Mouse (Mus musculus): ENCODE data around the gene Crip1. TPM values are rescaled to one million over a fixed set of nuclear protein-coding genes. Genes with fewer than 3 reads are reported as not detected.

Crip1 gene
- total and polyA plus RNA-seq, 3 experiments: 282 to 438 TPM; not detected in 1

DNA sequence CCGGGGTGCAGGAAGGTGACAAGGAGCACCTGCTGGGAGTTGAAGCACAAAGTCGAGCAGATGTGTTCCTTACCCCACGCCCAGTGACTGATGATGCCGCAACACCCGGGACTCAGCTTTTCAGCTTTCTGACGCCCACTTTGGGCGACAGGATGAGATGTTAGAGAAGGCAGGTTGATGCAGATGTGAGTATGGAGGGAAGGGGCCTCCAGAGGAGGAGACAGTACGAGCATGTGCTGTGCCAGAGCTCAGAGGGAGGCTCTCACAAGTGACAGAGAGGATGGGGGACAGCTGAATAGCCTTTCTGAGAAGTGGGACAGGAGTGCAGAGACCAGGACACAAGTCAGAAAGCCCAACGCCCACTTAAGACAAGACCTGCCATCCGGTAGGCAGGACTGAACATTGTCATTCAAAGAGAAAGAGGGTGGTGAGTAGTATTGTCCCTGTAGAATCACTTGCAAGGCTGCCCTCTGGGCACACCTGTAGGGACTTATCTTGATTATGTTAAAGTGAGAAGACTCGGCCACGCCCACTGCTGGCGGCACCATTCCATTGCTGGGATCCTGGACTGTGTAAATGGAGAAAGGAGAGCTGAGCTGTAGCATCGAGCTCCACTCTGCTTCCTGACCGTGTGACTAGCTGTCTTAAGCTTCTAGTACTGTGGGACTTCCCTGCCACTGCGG, 31.1 kb upstream of the Crip1 start:
- Histone ChIP-seq H3K4me1 (ENCODE audit: control insufficient read depth in 1 of 2, insufficient read depth in 2 of 2, low read length in 2 of 2) (no peaks in the 10 kb centered on the region), H3K27ac (ENCODE audit: control insufficient read depth, low read depth, low read length) (no peak overlapping the region), H3K9ac (ENCODE audit: control insufficient read depth, low read depth, low read length, poor library complexity, severe bottlenecking) (no peak overlapping the region), H3K36me3 (ENCODE audit: control insufficient read depth in 1 of 2, insufficient read depth in 2 of 2, low read length in 2 of 2) (peaks cover 0 to 56% of the 10 kb centered on the region in 2 experiments; a peak in 2 of 4 replicates), H3K9me3 (replicated peaks; ENCODE audit: insufficient read depth, low read length) (no peaks in the 10 kb centered on the region), H3K4me3 (ENCODE audit: control insufficient read depth in 1 of 2, insufficient read depth in 1 of 2, low read depth in 2 of 2, low read length in 2 of 2) (no peak overlapping the region), H3K27me3 (ENCODE audit: control insufficient read depth in 1 of 2, insufficient read depth in 2 of 2, low read length in 2 of 2) (no peaks in the 10 kb centered on the region), H3K79me2 (ENCODE audit: control insufficient read depth, insufficient read depth, low read length, poor library complexity) (peaks cover 13% of the 10 kb centered on the region)
- no peak for DNase-seq (ENCODE audit: low read depth, low spot score)
- TF ChIP-seq USF2 (IDR thresholded peaks at IDR 0.05; ENCODE audit: borderline replicate concordance in 1 of 2, insufficient read depth in 1 of 2, low read depth in 1 of 2, low read length in 2 of 2) (no peak), POLR2AphosphoS2 (IDR thresholded peaks at IDR 0.05; ENCODE audit: low read length) (peak; percentile 39; the same call in 1 of the 2 replicates), CTCF (IDR thresholded peaks at IDR 0.05 in 2 of 3, conservative IDR thresholded peaks at IDR 0.05 in 1 of 3; ENCODE audit: control insufficient read depth in 1 of 3, insufficient read depth in 1 of 3, low read depth in 2 of 3, low read length in 3 of 3, poor library complexity in 1 of 3, severe bottlenecking in 1 of 3) (peak in 1 of 3 experiments; percentile 1; a peak in 1 of 6 replicates)

- Histone ChIP-seq H3K36me3 (ENCODE audit: control insufficient read depth in 1 of 2, insufficient read depth in 2 of 2, low read length in 2 of 2) (peaks cover 0 to 68% of the 10 kb centered on the region in 2 experiments; a peak in 2 of 4 replicates), H3K27ac (ENCODE audit: control insufficient read depth, low read depth, low read length) (no peak overlapping the region), H3K27me3 (ENCODE audit: control insufficient read depth in 1 of 2, insufficient read depth in 2 of 2, low read length in 2 of 2) (no peaks in the 10 kb centered on the region), H3K9me3 (replicated peaks; ENCODE audit: insufficient read depth, low read length) (no peaks in the 10 kb centered on the region), H3K4me3 (ENCODE audit: control insufficient read depth in 1 of 2, insufficient read depth in 1 of 2, low read depth in 2 of 2, low read length in 2 of 2) (no peak overlapping the region), H3K4me1 (ENCODE audit: control insufficient read depth in 1 of 2, insufficient read depth in 2 of 2, low read length in 2 of 2) (no peaks in the 10 kb centered on the region), H3K9ac (ENCODE audit: control insufficient read depth, low read depth, low read length, poor library complexity, severe bottlenecking) (no peak overlapping the region), H3K79me2 (ENCODE audit: control insufficient read depth, insufficient read depth, low read length, poor library complexity) (no peaks in the 10 kb centered on the region)
- DNase-seq (ENCODE audit: low read depth, low spot score): peak; percentile 90
- TF ChIP-seq RAD21 (IDR thresholded peaks at IDR 0.05; ENCODE audit: low read depth, low read length): peak; percentile 53
- TF ChIP-seq BHLHE40 (IDR thresholded peaks at IDR 0.05; ENCODE audit: borderline replicate concordance, low read depth, low read length): peak; percentile 66
- 0 out of 2 replicates have a peak, but pooled peaks have one; percentile 19 for TF ChIP-seq GATA1 (IDR thresholded peaks at IDR 0.05; ENCODE audit: low read depth, low read length)
- peak; percentile 81 for TF ChIP-seq SMC3 (IDR thresholded peaks at IDR 0.05; ENCODE audit: low read depth, low read length)
- TF ChIP-seq MAZ (IDR thresholded peaks at IDR 0.05; ENCODE audit: low read depth, low read length): 0 out of 2 replicates have a peak, but pooled peaks have one; percentile 56
- peak; percentile 37; the same call in 1 of the 2 replicates for TF ChIP-seq MAX (IDR thresholded peaks at IDR 0.05; ENCODE audit: low read length)
- no peak for TF ChIP-seq MAFK (IDR thresholded peaks at IDR 0.05; ENCODE audit: borderline replicate concordance, low read depth, low read length)
- no peak for TF ChIP-seq CHD2 (IDR thresholded peaks at IDR 0.05; ENCODE audit: low read length)
- TF ChIP-seq POLR2A (IDR thresholded peaks at IDR 0.05; ENCODE audit: control insufficient read depth in 1 of 2, insufficient read depth in 1 of 2, low read depth in 1 of 2, low read length in 2 of 2, poor library complexity in 1 of 2): peak in 1 of 2 experiments; percentile 11; a peak in 1 of 4 replicates
- TF ChIP-seq ZNF384 (IDR thresholded peaks at IDR 0.05; ENCODE audit: low read depth, low read length): no peak
- no peak for TF ChIP-seq MYB (IDR thresholded peaks at IDR 0.05; ENCODE audit: low read depth, low read length)
- 0 out of 2 replicates have a peak, but pooled peaks have one; percentile 24 for TF ChIP-seq HCFC1 (IDR thresholded peaks at IDR 0.05; ENCODE audit: low read depth, low read length)
- TF ChIP-seq UBTF (IDR thresholded peaks at IDR 0.05; ENCODE audit: borderline replicate concordance, insufficient read depth, low read depth, low read length): no peak
- TF ChIP-seq TAL1 (IDR thresholded peaks at IDR 0.05; ENCODE audit: low read length): no peak
- TF ChIP-seq ETS1 (IDR thresholded peaks at IDR 0.05; ENCODE audit: low read depth, low read length): no peak
- peak; percentile 44; the same call in 1 of the 2 replicates for TF ChIP-seq SIN3A (IDR thresholded peaks at IDR 0.05; ENCODE audit: low read length)
- 0 out of 2 replicates have a peak, but pooled peaks have one; percentile 19 for TF ChIP-seq ZMIZ1 (IDR thresholded peaks at IDR 0.05; ENCODE audit: low read depth, low read length)
- TF ChIP-seq ZKSCAN1 (IDR thresholded peaks at IDR 0.05; ENCODE audit: low read depth, low read length): no peak
- peak; percentile 43 for TF ChIP-seq ZC3H11A (IDR thresholded peaks at IDR 0.05; ENCODE audit: low read depth, low read length)
- TF ChIP-seq CTCF (IDR thresholded peaks at IDR 0.05 in 2 of 3, conservative IDR thresholded peaks at IDR 0.05 in 1 of 3; ENCODE audit: control insufficient read depth in 1 of 3, insufficient read depth in 1 of 3, low read depth in 2 of 3, low read length in 3 of 3, poor library complexity in 1 of 3, severe bottlenecking in 1 of 3): peak in 2 of 3 experiments; percentile 99 to 100; a peak in 4 of 6 replicates
- no peak for TF ChIP-seq NRF1 (IDR thresholded peaks at IDR 0.05; ENCODE audit: insufficient read depth, low read depth, low read length, poor library complexity, severe bottlenecking)
- TF ChIP-seq E2F4 (IDR thresholded peaks at IDR 0.05; ENCODE audit: borderline replicate concordance, low read depth, low read length): peak; percentile 26; the same call in 1 of the 2 replicates
- 0 out of 2 replicates have a peak, but pooled peaks have one; percentile 25 for TF ChIP-seq MYC (IDR thresholded peaks at IDR 0.05; ENCODE audit: low read depth, low read length)
- 0 out of 2 replicates have a peak, but pooled peaks have one; percentile 11 for TF ChIP-seq ELF1 (IDR thresholded peaks at IDR 0.05; ENCODE audit: low read depth, low read length)
- no peak for TF ChIP-seq CHD1 (IDR thresholded peaks at IDR 0.05; ENCODE audit: low read depth, low read length)
Measured at GRCm38 (mm10) chr12:113119516-113120410, 26.4 kb upstream of the Crip1 start.
